8 mouse cellular contexts compared by ENCODE assay signal in genomic region chr7:3303789-3304188, GRCm38 (mm10). TPM values are rescaled to one million over a fixed set of nuclear protein-coding genes. Genes with fewer than 3 reads are reported as not detected.
DNase-seq lines count a peak whose midpoint lies in the region; ATAC-seq and TF ChIP-seq lines count a peak whose summit lies in the region.

No protein-coding gene starts in this region.

- H3K36me3 ChIP-seq in embryonic facial prominence, embryonic 11.5 days (replicated peaks; ENCODE audit: control insufficient read depth, insufficient read depth, low read depth, low read length): no peaks in the 10 kb centered on the region
- no peaks in the 10 kb centered on the region for H3K36me3 ChIP-seq in hindbrain, postnatal 0 days (ENCODE audit: insufficient read depth, low read length)
- peaks cover 5% of the 10 kb centered on the region; the same call in 1 of the 2 replicates for H3K36me3 ChIP-seq in neural tube, embryonic 12.5 days

- 0 out of 2 replicates have a peak overlapping the region, but pooled peaks have one; percentile 32 for H3K9ac ChIP-seq in embryonic facial prominence, embryonic 11.5 days (replicated peaks; ENCODE audit: low read length)
- H3K9ac ChIP-seq in hindbrain, postnatal 0 days (replicated peaks; ENCODE audit: low read length): peak overlapping the region; percentile 54
- peak overlapping the region; percentile 26 for H3K9ac ChIP-seq in neural tube, embryonic 12.5 days

- peak overlapping the region; percentile 58 for H3K4me2 ChIP-seq in embryonic facial prominence, embryonic 11.5 days (ENCODE audit: low read depth, low read length)
- peak overlapping the region; percentile 88 for H3K4me2 ChIP-seq in hindbrain, postnatal 0 days (ENCODE audit: low read depth, low read length)
- H3K4me2 ChIP-seq in neural tube, embryonic 12.5 days (replicated peaks): peak overlapping the region; percentile 70

- DNase-seq in left cerebral cortex, adult 2 months (ENCODE audit: extremely low spot score in 1 of 2, low spot score in 2 of 2): no peak
- no peak for DNase-seq in left cerebral cortex, postnatal 14 days (ENCODE audit: low spot score in 2 of 2)
- no peak for DNase-seq in embryonic facial prominence, embryonic 11.5 days (ENCODE audit: low spot score)
- no peak for DNase-seq in hindbrain, postnatal 0 days (ENCODE audit: low spot score)
- no peak for DNase-seq in ovary, postnatal 10 days (ENCODE audit: low spot score)
- no peak for DNase-seq in adrenal gland, postnatal 4 days (ENCODE audit: low spot score in 2 of 2)
- no peak for DNase-seq in cerebellum, postnatal 10 days

- peak overlapping the region; percentile 74 for H3K4me3 ChIP-seq in left cerebral cortex, adult 2 months
- peak overlapping the region; percentile 31 for H3K4me3 ChIP-seq in embryonic facial prominence, embryonic 11.5 days (ENCODE audit: low read depth, low read length)
- H3K4me3 ChIP-seq in hindbrain, postnatal 0 days (ENCODE audit: low read length): peak overlapping the region; percentile 55
- H3K4me3 ChIP-seq in neural tube, embryonic 12.5 days: peak overlapping the region; percentile 31

- peak overlapping the region; percentile 72 for H3K27ac ChIP-seq in left cerebral cortex, adult 2 months
- no peak overlapping the region for H3K27ac ChIP-seq in embryonic facial prominence, embryonic 11.5 days (replicated peaks; ENCODE audit: low read depth, low read length)
- H3K27ac ChIP-seq in hindbrain, postnatal 0 days: no peak overlapping the region
- H3K27ac ChIP-seq in neural tube, embryonic 12.5 days: no peak overlapping the region

- no peak for TF ChIP-seq CTCF in left cerebral cortex, adult 2 months (IDR thresholded peaks at IDR 0.05)
- TF ChIP-seq CTCF in hindbrain, postnatal 0 days (IDR thresholded peaks at IDR 0.05; ENCODE audit: low read depth): peak; percentile 19; the same call in 1 of the 2 replicates

- H3K4me1 ChIP-seq in embryonic facial prominence, embryonic 11.5 days (ENCODE audit: control insufficient read depth, insufficient read depth, low read length): peaks cover 2% of the 10 kb centered on the region
- H3K4me1 ChIP-seq in hindbrain, postnatal 0 days (ENCODE audit: insufficient read depth, low read length): 0 out of 2 replicates have a peak, but pooled peaks cover 5% of the 10 kb centered on the region
- peaks cover 28% of the 10 kb centered on the region for H3K4me1 ChIP-seq in neural tube, embryonic 12.5 days

- WGBS in embryonic facial prominence, embryonic 11.5 days: 2% methylated on average over 12 of the region's 12 CpGs
- 3% methylated on average over 12 of the region's 12 CpGs for WGBS in hindbrain, postnatal 0 days
- 3% methylated on average over 12 of the region's 12 CpGs for whole genome bisulfite sequencing in neural tube, embryonic 12.5 days

- intact Hi-C loops in left cerebral cortex, adult 2 months (cut with DNase I): loop anchor here (5.0 to 10.0 kb wide), 2 partner anchors 41 to 79 kb away; no protein-coding TSS in a partner anchor
- intact Hi-C loops in left cerebral cortex, postnatal 14 days (cut with DNase I): loop anchor here (5.0 to 10.0 kb wide), 2 partner anchors 41 to 79 kb away; no protein-coding TSS in a partner anchor

- H3K27me3 ChIP-seq in embryonic facial prominence, embryonic 11.5 days (ENCODE audit: control insufficient read depth, insufficient read depth, low read length): peaks cover 19% of the 10 kb centered on the region
- no peaks in the 10 kb centered on the region; the same call in 1 of the 2 replicates for H3K27me3 ChIP-seq in hindbrain, postnatal 0 days (ENCODE audit: insufficient read depth, low read length)
- H3K27me3 ChIP-seq in neural tube, embryonic 12.5 days (replicated peaks): peaks cover 45% of the 10 kb centered on the region

- no peak for ATAC-seq in embryonic facial prominence, embryonic 11.5 days (replicated peaks; ENCODE audit: insufficient number of reproducible peaks, low FRiP score, low TSS enrichment, low read depth)
- peak; percentile 37 for ATAC-seq in hindbrain, postnatal 0 days
- ATAC-seq in neural tube, embryonic 12.5 days (ENCODE audit: low FRiP score, low read depth): peak; percentile 52; the same call in 1 of the 2 replicates

- no peaks in the 10 kb centered on the region for H3K9me3 ChIP-seq in embryonic facial prominence, embryonic 11.5 days (replicated peaks; ENCODE audit: control insufficient read depth, low read length)
- no peaks in the 10 kb centered on the region for H3K9me3 ChIP-seq in hindbrain, postnatal 0 days (ENCODE audit: low read length)
- no peaks in the 10 kb centered on the region for H3K9me3 ChIP-seq in neural tube, embryonic 12.5 days

RNA-seq across cellular contexts. Expression of gene Prkcg, which starts 14.8 kb away (rescaled TPM):
- total RNA-seq in left cerebral cortex, adult 2 months (2021): 100 to 1,000 TPM; 262 to 263 TPM
- 100 to 1,000 TPM; 352 to 363 TPM for total RNA-seq in left cerebral cortex, postnatal 14 days (2021)
- polyA plus RNA-seq in embryonic facial prominence, embryonic 11.5 days (2014; fragmentation: Nextera tagmentation; extraction: Ambion mirVana): 0.39 and 2.0 TPM in 2 replicates
- total RNA-seq in hindbrain, postnatal 0 days (2014; rRNA removed): 6.7 and 8.0 TPM in 2 replicates
- polyA plus RNA-seq in hindbrain, postnatal 0 days (2015; fragmentation: Nextera tagmentation; extraction: Ambion mirVana): 4.2 and 5.7 TPM in 2 replicates
- polyA plus RNA-seq in neural tube, embryonic 12.5 days (2016; fragmentation: Nextera tagmentation; extraction: Ambion mirVana): 0.24 and 0.25 TPM in 2 replicates
- 1 to 10 TPM; 2.1 to 2.5 TPM for total RNA-seq in adrenal gland, postnatal 4 days (2021)

RNA-seq across cellular contexts. Expression of gene Myadm, which starts 14.9 kb away (rescaled TPM):
- total RNA-seq in left cerebral cortex, adult 2 months (2021): 10 to 100 TPM; 61.9 to 62.1 TPM
- total RNA-seq in left cerebral cortex, postnatal 14 days (2021): 100 to 1,000 TPM in 1 of 2 experiments, 10 to 100 TPM in 1; 97.5 to 101 TPM
- polyA plus RNA-seq in embryonic facial prominence, embryonic 11.5 days (2014; fragmentation: Nextera tagmentation; extraction: Ambion mirVana): 36.9 and 38.5 TPM in 2 replicates
- 22.6 and 42.7 TPM in 2 replicates for total RNA-seq in hindbrain, postnatal 0 days (2014; rRNA removed)
- 25.9 and 29.1 TPM in 2 replicates for polyA plus RNA-seq in hindbrain, postnatal 0 days (2015; fragmentation: Nextera tagmentation; extraction: Ambion mirVana)
- polyA plus RNA-seq in neural tube, embryonic 12.5 days (2016; fragmentation: Nextera tagmentation; extraction: Ambion mirVana): 33.9 and 37.2 TPM in 2 replicates
- total RNA-seq in adrenal gland, postnatal 4 days (2021): 100 to 1,000 TPM in 1 of 2 experiments, 10 to 100 TPM in 1; 98.5 to 107 TPM

RNA-seq across cellular contexts. Expression of gene Cacng7, which starts 29.0 kb away (rescaled TPM):
- total RNA-seq in left cerebral cortex, adult 2 months (2021): 100 to 1,000 TPM; 180 to 201 TPM
- 100 to 1,000 TPM; 149 to 171 TPM for total RNA-seq in left cerebral cortex, postnatal 14 days (2021)
- 2.6 and 2.9 TPM in 2 replicates for polyA plus RNA-seq in embryonic facial prominence, embryonic 11.5 days (2014; fragmentation: Nextera tagmentation; extraction: Ambion mirVana)
- total RNA-seq in hindbrain, postnatal 0 days (2014; rRNA removed): 115 and 116 TPM in 2 replicates
- 4.0 and 4.6 TPM in 2 replicates for polyA plus RNA-seq in hindbrain, postnatal 0 days (2015; fragmentation: Nextera tagmentation; extraction: Ambion mirVana)
- 2.3 and 3.8 TPM in 2 replicates for polyA plus RNA-seq in neural tube, embryonic 12.5 days (2016; fragmentation: Nextera tagmentation; extraction: Ambion mirVana)
- total RNA-seq in adrenal gland, postnatal 4 days (2021): 10 to 100 TPM; 17.7 to 20.9 TPM

RNA-seq across cellular contexts. Expression of gene Nlrp12, which starts 54.2 kb away (rescaled TPM):
- total RNA-seq in left cerebral cortex, adult 2 months (2021): under 1 TPM in 1 of 2 experiments, not detected in 1; 0.11 TPM
- total RNA-seq in left cerebral cortex, postnatal 14 days (2021): under 1 TPM; 0.08 to 0.13 TPM
- not detected in 2 replicates for polyA plus RNA-seq in embryonic facial prominence, embryonic 11.5 days (2014; fragmentation: Nextera tagmentation; extraction: Ambion mirVana)
- total RNA-seq in hindbrain, postnatal 0 days (2014; rRNA removed): 0.10 TPM in 1 of 2 replicates, not detected in the other
- polyA plus RNA-seq in hindbrain, postnatal 0 days (2015; fragmentation: Nextera tagmentation; extraction: Ambion mirVana): 0.03 and 0.05 TPM in 2 replicates
- polyA plus RNA-seq in neural tube, embryonic 12.5 days (2016; fragmentation: Nextera tagmentation; extraction: Ambion mirVana): 0.11 TPM in 1 of 2 replicates, not detected in the other
- under 1 TPM; 0.08 to 0.23 TPM for total RNA-seq in adrenal gland, postnatal 4 days (2021)

Comparison
In these comparisons a context has a peak if more than half of its experiments do, and no peak if none do; other contexts are left out.
1. RNA of gene Prkcg, which starts 14.8 kb away (total RNA-seq): 352 to 363 TPM in left cerebral cortex, postnatal 14 days and 262 to 263 TPM in left cerebral cortex, adult 2 months; 6.7 to 8.0 TPM in hindbrain, postnatal 0 days and 2.1 to 2.5 TPM in adrenal gland, postnatal 4 days; every median in the first group is over 10 times any median in the second.
2. Peak in every context shown above with its lines, with median percentiles within 50 percentile points of each other: H3K4me3 ChIP-seq, H3K4me2 ChIP-seq and H3K9ac ChIP-seq.